Mouse (Mus musculus) MEL-GATA-1-ER (cell line): Measurements from ENCODE around the gene Foxp1.

Experiments used
- DNase-seq: peaks from one replicate; pipeline ENCODE4 v3.0.0-alpha.2; 2012; ENCODE audit warnings: low read depth; ENCODE audit errors: extremely low read depth

The Foxp1 gene

DNA sequence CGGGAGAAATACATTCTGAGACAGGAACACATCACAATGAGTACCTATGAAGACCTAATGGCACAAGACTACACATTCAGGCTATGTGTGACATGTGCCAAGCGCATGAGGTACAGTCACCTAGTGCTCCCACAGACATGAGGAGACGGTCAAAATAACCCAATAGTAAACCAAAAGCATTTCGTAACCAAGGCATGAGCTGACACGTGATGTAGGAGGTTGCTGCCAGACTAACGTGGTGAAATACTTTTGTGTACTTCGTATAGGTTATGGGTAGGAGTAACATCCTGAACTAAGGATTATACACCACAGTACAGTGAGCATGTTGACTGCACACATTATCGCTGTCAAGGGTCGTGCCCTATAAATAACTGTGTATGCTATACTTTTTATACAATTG is 520.9 kb downstream of the Foxp1 start:
- no peak for DNase-seq

DNA sequence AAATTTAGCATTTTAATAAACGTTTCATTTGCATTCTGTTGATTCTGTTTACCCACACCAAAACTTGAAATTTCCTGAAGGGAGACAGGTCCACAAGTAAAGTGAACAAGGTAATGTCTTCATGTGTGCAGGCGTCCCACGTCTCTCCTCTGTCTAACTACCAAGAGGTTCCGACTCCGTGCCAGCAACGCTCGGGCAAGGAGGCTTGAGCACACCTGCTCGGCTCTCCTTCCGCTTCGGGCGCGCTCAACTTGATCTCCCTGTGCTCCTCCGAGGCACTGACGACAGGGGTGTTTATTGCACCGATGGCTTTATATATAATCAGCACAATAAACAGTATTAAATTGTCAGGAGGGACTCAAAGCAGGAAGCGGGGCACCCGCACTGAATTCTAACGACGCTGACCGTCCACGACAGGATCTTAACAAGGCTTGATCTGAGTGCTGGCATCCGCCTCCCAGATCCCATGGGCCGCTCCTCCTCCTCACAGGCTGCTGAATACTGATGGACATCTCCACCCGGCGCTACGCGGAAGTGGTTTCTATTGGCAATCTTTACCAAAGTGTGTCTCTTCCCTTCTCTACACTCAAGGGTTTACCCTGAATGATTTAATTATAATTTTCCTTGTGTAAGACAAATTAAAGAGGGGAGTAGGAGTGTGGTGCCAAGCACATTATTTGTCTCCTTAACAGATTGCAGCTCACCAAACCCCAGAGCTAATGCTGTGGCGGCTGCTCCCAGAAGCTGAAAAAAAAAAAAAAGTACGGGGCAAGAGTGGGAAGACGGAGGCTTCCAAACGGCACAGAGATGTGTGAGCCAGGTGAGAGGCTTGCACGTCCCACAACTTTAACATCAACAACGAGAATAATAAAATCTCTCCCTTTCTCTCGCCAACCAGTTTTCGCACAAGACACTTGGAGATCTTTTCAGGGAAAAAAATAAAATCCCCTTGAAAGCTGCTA is 523.3 kb downstream of the Foxp1 start:
- DNase-seq = no peak

DNA sequence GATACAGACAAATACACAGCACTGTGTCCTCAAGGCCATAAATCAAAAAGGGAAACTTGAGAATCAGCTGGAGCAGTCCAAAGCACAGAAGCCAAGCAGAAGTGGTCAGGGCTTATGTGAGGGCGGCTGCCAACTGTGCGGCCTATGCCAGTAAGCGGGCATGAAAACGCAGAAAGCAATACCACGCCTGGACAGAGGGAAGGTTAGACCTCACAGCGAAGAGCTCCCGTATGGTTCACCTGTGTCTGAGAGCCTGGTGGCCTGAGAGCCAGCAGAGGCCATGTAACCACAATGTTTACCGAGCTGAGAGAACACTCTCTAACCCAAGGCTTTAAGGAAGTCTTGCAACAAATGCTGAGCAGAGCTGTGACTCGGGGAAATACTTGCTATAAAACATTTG is 524.8 kb downstream of the Foxp1 start:
- DNase-seq = no peak

- no peak for DNase-seq
Measured at GRCm38 (mm10) chr6:98996822-98997221, 525.7 kb downstream of the Foxp1 start.

DNA sequence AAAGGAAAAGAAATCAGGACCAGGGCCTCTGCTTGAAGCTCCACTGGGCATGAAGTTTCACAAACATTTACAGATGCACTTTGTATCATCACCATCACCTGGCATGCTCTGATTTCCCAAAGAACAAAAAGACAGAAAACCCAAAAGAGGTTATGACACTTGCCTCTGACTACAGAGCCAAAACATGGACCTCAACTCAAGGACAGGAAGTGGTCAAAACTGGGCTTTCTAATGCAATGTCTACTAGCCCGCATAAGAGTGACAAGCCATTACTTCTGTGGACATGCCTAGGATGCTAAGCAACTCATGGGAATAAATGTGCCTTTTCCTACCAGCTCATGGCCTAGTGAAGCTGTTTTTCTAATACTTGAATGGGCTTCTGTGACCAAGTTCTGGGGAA is 526.2 kb downstream of the Foxp1 start:
- DNase-seq = no peak

GRCm38 (mm10) chr6:98995681-98996080 is 526.8 kb downstream of the Foxp1 start:
- no peak for DNase-seq

- no peak for DNase-seq
Measured at GRCm38 (mm10) chr6:98994902-98995301, 527.6 kb downstream of the Foxp1 start.

- DNase-seq = no peak
Measured at GRCm38 (mm10) chr6:98994104-98994787, 528.3 kb downstream of the Foxp1 start.

GRCm38 (mm10) chr6:98993231-98993630 is 529.3 kb downstream of the Foxp1 start:
- DNase-seq = no peak

DNA sequence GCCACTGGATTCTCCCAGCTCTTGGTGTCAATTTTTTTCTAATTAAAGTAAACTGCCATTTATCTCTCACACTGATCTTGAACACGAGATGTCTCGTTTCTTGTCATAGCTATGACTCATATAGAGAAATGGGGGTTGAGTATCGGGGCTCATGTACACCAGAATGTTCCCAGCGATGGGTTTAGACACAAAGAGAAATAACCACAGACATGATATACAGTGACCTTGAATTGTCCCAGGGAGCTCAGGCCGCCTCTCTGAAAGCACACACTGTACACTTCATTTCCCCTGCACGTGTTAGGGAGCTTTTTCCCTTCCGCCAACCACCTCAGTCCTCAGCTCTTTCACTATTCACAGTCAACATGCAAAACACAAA is 529.8 kb downstream of the Foxp1 start:
- no peak for DNase-seq

- peak; percentile 20 for DNase-seq
Measured at GRCm38 (mm10) chr6:98991900-98992771, 530.4 kb downstream of the Foxp1 start.

- DNase-seq = no peak
Measured at GRCm38 (mm10) chr6:98987533-98988169, 534.9 kb downstream of the Foxp1 start.

DNA sequence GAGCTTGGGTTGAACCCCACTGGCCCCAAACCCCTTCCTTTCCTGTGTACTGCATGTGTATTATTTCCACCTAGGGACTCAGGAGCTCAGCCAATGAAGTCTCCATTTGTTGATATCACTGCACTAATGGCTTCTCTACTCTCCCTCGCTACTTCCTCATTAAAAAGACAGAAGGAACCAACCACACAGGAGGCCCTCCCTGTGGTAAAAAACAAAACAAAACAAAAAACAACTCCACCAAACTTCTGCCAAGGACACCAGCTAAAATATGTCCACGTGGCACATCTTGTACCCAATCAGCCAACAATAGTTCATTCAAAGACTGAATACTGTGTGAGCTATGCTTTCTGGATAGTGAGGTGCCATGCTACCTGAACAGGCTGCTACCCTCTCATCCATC is 537.1 kb downstream of the Foxp1 start:
- peak; percentile 54 for DNase-seq

- no peak for DNase-seq
Measured at GRCm38 (mm10) chr6:98984626-98985025, 537.9 kb downstream of the Foxp1 start.

DNA sequence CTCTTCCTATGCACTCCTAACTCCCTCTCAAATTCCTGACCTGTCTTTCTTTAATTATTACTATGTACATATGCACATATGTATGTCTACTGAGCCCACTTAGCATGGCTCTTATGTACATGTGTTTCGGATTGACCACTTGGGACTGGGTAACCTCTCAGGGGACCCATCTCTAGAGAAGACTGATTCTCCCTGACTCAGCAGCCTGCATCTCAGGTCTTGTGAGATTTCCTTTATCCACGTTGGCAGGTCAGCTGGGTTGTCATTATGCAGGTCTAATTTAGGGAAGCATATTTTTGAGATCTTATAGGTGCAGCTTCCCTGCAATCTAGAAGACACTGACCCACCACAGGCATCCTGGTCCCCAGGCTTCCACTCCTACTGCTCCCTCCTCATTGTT is 538.5 kb downstream of the Foxp1 start:
- DNase-seq = peak; percentile 30

DNA sequence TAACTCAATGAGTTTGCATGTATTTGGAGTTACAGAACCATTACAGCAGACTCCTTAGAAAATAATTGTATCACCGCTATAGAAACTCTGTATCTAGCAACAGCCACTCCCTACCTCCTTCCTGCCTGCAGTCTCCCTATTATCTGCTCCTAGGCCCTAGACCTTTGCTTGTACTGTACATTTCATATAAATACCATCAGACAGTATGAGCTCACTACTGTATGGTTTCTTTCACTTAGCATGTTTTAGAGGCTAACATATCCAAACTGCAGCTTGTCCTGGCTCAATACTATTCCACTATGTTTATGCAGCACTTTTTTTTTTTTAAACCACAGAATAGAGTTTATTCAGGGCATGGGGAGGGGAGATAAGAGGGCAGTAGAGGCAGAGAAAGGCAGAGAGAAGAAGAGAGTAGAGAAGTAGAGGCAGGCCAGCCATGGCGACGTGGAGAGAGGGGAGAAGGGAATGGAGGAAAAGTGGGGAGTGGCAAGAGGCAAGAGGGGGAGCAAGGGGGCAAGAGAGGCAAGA is 539.1 kb downstream of the Foxp1 start:
- DNase-seq = peak; percentile 64

DNA sequence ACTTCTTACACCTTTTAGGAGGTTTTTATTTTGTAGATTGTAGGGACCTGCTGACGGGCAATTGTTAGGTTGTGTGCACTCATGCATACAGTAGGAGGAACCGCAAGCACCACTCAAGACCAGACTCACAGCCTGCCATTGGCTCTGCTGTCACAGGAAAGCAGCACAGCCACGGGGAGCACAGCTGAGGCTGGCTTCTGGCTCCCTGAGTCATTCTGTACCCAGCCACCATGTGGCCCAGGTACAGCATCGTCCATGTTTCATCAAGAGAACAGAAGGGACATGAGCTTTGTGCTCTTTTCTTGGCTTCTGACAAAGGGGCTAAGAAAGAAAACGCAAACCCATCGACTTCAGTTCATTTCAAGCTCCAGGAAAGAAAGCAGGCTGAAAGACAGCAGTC is 541.3 kb downstream of the Foxp1 start:
- DNase-seq = no peak

DNA sequence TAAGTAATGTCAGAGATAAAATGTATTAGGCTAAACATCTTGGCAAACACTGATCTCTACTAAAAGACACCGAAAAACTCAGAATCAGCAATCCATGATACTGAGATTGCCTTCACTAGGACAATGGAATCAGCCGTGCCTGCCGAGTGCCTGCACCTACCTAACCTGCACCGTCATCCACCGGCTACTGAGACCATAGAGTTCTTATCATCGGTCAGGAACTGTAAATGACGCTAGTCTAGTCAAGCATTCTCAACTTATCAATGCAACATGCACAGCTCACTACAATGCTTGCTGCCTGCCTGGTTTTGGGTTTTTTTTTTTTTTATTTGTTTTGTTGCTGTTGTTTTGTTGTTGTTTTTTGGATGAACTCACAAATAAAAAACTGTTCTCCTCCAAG is 542.1 kb downstream of the Foxp1 start:
- no peak for DNase-seq

GRCm38 (mm10) chr6:98980001-98980400 is 542.5 kb downstream of the Foxp1 start:
- no peak for DNase-seq

GRCm38 (mm10) chr6:98977806-98978205 is 544.7 kb downstream of the Foxp1 start:
- no peak for DNase-seq

GRCm38 (mm10) chr6:98975918-98976317 is 546.6 kb downstream of the Foxp1 start:
- DNase-seq = no peak
